Mouse (Mus musculus) kidney, embryonic 16.5 days (tissue): Measurements from ENCODE around the gene Atf7ip2. TPM values are rescaled to one million over a fixed set of nuclear protein-coding genes. Genes with fewer than 3 reads are reported as not detected.
A peak's percentile ranks its signal among the peaks of the same experiment; 100 is the strongest.
"Not testable (repeated sequence)": the region's sequence is repeated elsewhere in the genome, so short reads cannot be mapped to it uniquely, and the experiment has no call there.

Experiments used
- ATAC-seq: fragments of 200-750 bp; cut with Nextera tagmentation; 2 replicates; pipeline ENCODE4 v1.8.0; 2017; ENCODE audit warnings: moderate TSS enrichment; ENCODE audit not compliant: low FRiP score, low TSS enrichment
- H3K27ac ChIP-seq: fragments of 300-500 bp; sonication (generic); 2 replicates; pipeline ENCODE4 v1.5.1; 2014; ENCODE audit warnings: low read length
- H3K27me3 ChIP-seq: fragments of 300-500 bp; sonication (generic); 2 replicates; pipeline ENCODE4 v1.6.1; 2014; ENCODE audit warnings: low read length, control low read depth, mixed read lengths; ENCODE audit not compliant: insufficient read depth
- H3K36me3 ChIP-seq: fragments of 300-500 bp; sonication (generic); 2 replicates; pipeline ENCODE4 v1.6.1; 2014; ENCODE audit warnings: low read length, control low read depth, mixed read lengths; ENCODE audit not compliant: insufficient read depth
- H3K4me1 ChIP-seq: fragments of 300-500 bp; sonication (generic); 2 replicates; pipeline ENCODE4 v1.6.1; 2014; ENCODE audit warnings: low read length, control low read depth, mixed read lengths; ENCODE audit not compliant: insufficient read depth
- H3K4me2 ChIP-seq: fragments of 300-500 bp; sonication (generic); replicated peaks from 2 replicates; pipeline ENCODE4 v1.6.1; 2014; ENCODE audit warnings: low read depth, low read length
- H3K4me3 ChIP-seq: fragments of 300-500 bp; sonication (generic); 2 replicates; pipeline ENCODE4 v1.5.1; 2014; ENCODE audit warnings: mild to moderate bottlenecking, low read length
- H3K9ac ChIP-seq: fragments of 300-500 bp; sonication (generic); replicated peaks from 2 replicates; pipeline ENCODE4 v1.6.1; 2014; ENCODE audit warnings: low read length
- H3K9me3 ChIP-seq: fragments of 300-500 bp; sonication (generic); 2 replicates; pipeline ENCODE4 v1.6.1; 2016; ENCODE audit warnings: low read length, control low read depth
- WGBS: fragments of 180-500 bp; shearing (Covaris S2); extraction: QIAGEN DNeasy Blood & Tissue Kit; methylation state at CpG from one replicate; pipeline ENCODE4 v1.1.7; 2014; 5-methylcytosine and 5-hydroxymethylcytosine counted together
- polyA plus RNA-seq: library from polyadenylated mRNA; unstranded; fragments of >200 nt; fragmentation: Nextera tagmentation; extraction: Ambion mirVana; gene quantifications from 2 replicates; pipeline ENCODE4 v1.2.1, GENCODE M21; 2015

The Atf7ip2 gene
- 1.3 and 1.4 TPM in 2 replicates for polyA plus RNA-seq

DNA sequence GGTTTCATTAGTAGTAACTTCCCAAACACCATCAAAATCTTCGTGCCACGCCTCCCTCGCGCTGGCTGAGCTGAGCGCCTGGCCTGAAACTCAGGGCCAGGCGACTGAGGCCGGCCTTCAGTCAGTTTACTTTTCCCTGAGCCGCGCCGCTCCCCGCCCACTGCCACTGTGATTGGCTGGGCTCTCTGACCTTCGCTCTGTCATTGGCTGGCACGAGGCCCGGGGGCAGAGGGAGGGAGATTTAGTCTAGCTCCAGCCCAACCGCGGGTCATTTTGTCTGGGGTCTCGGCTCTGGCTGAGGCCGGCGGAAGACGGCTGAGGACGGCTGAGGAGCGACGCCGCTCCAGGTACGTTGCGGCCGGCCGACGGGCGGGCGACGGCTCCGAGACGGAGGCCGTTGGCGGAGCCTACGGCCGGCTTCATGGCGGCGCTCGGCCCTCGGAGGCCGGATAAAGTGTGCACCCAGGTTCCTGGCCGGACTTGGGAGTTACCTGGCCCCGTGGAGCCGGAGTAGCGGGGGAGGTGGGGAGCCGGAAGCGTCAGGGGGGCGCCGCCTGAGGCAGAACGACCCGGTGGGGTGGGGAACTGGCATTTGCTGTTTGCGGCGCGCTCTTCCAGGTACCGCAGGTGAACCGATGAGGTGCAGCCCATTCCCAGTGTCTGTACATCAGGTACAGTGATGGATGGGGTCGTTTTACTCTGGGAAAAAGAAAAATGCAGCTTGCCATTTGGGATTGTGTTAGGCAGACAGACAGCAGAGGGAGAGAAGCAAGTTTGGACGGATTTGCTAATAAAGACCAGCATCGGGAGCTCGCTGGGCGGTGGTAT is at the start of gene Atf7ip2:
Atf7ip2 (plus strand) TSS at position 34 of the 828 bp plus-strand sequence.
- H3K4me2 ChIP-seq = peak within 1 kb of the TSS; percentile 96
- H3K4me1 ChIP-seq = peaks cover 11% of the 10 kb centered on the region
- H3K36me3 ChIP-seq = no peaks in the 10 kb centered on the region
- H3K27ac ChIP-seq = no peak within 1 kb of the TSS
- H3K9ac ChIP-seq = peak within 1 kb of the TSS; percentile 71
- H3K27me3 ChIP-seq = no peaks in the 10 kb centered on the region
- H3K4me3 ChIP-seq = peak within 1 kb of the TSS; percentile 61
- ATAC-seq = peak; percentile 100
- under 1% methylated on average over 61 of the region's 63 CpGs for WGBS
- peaks cover 6% of the 10 kb centered on the region for H3K9me3 ChIP-seq

DNA sequence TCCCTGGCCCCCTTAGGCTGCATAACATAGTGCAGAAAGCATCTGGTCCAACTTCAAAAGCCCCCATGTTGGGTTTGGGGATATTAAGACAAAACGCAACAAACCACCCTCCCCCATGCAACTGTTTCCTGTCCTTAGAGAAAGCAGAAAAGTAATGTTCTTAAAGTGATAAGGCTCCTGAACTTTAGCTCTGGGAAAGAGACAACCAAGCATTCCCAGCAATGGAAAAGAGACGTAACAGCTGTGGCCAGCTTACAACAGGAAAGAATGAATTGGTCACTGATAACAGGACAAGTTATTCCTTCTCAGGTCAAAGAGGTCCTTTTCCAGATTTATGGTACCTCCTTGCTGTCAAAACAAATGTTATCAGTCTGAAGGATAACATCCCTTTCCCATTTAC is 49.3 kb upstream of the Atf7ip2 start:
- Histone ChIP-seq H3K9ac (no peak overlapping the region), H3K4me3 (no peak overlapping the region)
- no peak for ATAC-seq

DNA sequence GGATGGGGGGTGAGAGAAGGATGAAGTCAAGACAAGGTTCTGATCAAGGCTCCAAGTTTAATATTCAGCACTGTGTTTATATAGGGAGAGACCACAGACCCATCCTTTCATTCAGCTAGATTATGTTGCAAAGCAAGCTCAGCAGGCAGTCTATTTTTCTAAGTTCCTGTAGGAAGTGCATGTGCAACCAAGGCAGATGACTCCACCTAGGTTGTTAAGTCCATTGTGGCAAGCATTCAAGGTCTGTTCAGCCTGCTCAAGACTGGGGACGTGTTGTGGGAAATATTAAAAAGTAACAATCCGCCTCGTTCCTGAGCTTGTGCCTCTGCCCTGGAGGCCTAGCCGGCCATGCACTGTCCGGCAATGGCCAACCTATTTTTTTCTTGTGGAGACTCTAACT is 45.1 kb upstream of the Atf7ip2 start:
- Histone ChIP-seq H3K27me3 (no peaks in the 10 kb centered on the region), H3K36me3 (no peaks in the 10 kb centered on the region), H3K4me3 (no peak overlapping the region), H3K27ac (no peak overlapping the region), H3K9me3 (no peaks in the 10 kb centered on the region), H3K4me2 (no peak overlapping the region), H3K4me1 (no peaks in the 10 kb centered on the region), H3K9ac (no peak overlapping the region)
- no peak for ATAC-seq
- 91% methylated on average over 5 of the region's 5 CpGs for WGBS

More for the DNA sequence above, 49.3 kb upstream of the Atf7ip2 start:
- no peaks in the 10 kb centered on the region for H3K4me1 ChIP-seq
- 47% methylated on average over 2 of the region's 2 CpGs for WGBS
- H3K27ac ChIP-seq = no peak overlapping the region
- H3K27me3 ChIP-seq = no peaks in the 10 kb centered on the region
- H3K9me3 ChIP-seq = no peaks in the 10 kb centered on the region
- no peak overlapping the region for H3K4me2 ChIP-seq
- H3K36me3 ChIP-seq = no peaks in the 10 kb centered on the region

DNA sequence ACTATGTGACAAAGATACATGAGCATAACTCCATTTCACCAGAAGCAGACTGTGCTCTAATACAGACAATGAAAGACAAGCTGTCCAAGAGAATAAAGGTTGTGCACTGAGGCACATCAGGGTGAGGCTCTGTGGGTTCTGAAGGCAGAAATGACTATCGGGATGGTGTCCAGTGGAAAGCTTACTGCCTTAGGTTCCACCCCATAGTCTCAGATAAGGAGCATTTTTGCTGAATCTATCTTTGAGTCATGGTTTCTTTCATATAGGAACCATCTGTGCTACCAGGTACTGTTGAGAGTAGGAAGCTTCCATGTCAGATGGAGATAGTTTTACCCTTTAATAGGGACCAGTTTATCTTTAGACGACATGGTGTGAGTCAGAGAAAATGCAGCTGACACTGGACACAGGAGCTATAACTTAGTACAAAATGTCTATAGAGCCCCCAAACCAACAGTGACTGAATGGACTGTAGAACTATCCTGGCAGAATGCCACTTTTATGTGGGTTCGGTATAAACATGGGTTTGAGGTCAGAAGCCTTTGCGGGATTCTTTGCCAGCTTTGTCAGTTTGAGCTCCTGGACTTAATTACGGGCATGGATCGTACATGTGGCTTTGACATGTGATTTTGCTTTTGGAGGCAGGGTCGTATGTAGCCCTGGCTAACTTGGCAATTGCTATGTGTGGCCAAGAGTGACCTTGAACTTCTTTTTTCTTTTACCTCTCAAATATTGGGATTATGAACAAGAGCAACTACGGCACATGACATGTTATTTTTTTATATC is 23.2 kb upstream of the Atf7ip2 start:
- no peaks in the 10 kb centered on the region for H3K36me3 ChIP-seq
- H3K4me3 ChIP-seq = no peak overlapping the region
- WGBS = 85% methylated on average over 8 of the region's 8 CpGs
- H3K9me3 ChIP-seq = no peaks in the 10 kb centered on the region
- H3K4me1 ChIP-seq = no peaks in the 10 kb centered on the region
- ATAC-seq = no peak
- no peaks in the 10 kb centered on the region for H3K27me3 ChIP-seq
- H3K4me2 ChIP-seq = no peak overlapping the region
- H3K9ac ChIP-seq = no peak overlapping the region
- H3K27ac ChIP-seq = no peak overlapping the region

DNA sequence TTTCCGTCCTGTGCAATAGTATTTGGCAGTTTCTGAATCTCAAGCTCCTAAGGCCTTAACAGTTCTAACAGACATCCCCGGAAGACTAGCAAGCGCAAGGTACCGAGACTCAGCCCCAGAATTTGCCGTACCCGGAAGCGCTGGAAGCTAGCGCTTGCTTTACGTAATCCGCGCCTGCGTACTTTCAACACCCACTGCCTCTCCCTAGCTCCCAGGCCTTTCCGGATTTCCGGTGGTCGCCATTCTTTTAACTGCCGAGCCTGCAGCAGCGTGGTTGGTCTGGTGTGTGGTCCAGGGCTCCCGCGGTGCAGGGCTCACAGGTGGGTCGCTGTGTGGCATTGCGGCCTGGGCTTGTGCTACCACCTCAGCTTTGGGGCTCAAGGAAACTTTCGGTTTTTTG is 22.5 kb upstream of the Atf7ip2 start, which contains the start of gene Rpl39l:
Rpl39l (plus strand) TSS at position 222 of the 400 bp plus-strand sequence.
- Histone ChIP-seq H3K9me3 (no peaks in the 10 kb centered on the region), H3K27ac (no peak within 1 kb of the TSS), H3K9ac (no peak within 1 kb of the TSS), H3K4me3 (no peak within 1 kb of the TSS), H3K27me3 (no peaks in the 10 kb centered on the region), H3K4me1 (no peaks in the 10 kb centered on the region), H3K36me3 (no peaks in the 10 kb centered on the region), H3K4me2 (no peak within 1 kb of the TSS)
- WGBS = 91% methylated on average over 22 of the region's 22 CpGs
- ATAC-seq = no peak

DNA sequence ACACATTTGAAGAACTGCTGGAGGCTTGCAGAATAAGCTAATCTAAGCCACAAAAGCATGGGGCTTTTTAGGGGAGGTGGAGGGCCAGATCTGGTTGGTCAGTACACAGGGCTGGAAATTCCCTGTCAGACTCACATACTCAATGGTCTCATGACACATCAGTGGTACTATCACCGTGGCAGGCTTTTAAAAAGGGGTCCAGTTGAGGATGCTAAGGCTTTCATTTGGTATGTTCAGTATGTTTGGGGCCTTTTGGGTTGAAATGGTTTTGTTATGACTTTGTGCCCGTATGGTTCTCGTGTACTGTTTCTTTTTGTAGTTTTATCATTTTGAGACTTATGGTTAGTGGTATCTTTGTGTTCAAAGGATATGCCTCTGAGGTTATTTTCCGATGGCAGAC is 21.2 kb upstream of the Atf7ip2 start:
- Histone ChIP-seq H3K36me3 (no peaks in the 10 kb centered on the region), H3K9me3 (no peaks in the 10 kb centered on the region), H3K4me2 (no peak overlapping the region), H3K27ac (no peak overlapping the region), H3K9ac (no peak overlapping the region), H3K4me3 (no peak overlapping the region), H3K4me1 (no peaks in the 10 kb centered on the region), H3K27me3 (no peaks in the 10 kb centered on the region)
- 92% methylated on average over 4 of the region's 4 CpGs for WGBS
- ATAC-seq = no peak

DNA sequence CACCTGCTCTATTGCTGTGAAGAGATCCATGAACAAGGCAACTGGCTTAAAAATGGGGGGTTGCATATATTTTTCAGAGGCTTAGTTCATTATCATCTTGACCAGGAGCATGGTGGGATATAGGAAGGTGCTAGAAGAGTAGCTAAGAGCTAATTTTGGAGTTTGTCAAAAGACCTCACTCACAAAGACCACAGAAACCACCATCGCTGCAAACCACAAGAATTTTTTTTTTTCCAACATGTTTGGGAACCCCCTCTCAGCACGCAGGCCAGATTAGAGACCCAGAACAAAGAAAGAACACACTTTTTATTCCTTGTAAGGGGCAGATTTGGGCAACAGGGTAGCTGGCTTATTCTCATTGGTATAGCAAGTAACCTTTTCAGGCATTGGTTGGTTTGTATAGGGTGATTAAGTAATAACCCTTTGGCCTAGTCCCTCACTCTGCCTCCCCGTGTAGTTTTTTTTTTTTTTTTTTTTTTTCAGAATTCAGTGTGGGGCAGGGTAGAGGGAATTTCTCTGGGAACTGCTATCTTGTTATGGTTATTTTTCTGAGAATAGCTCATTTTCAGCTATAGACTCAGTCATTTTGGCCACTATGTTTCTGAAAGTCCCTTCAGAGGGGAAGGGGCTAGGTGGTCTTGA is 20.2 kb upstream of the Atf7ip2 start:
- 88% methylated on average over 3 of the region's 3 CpGs for WGBS
- H3K27me3 ChIP-seq = no peaks in the 10 kb centered on the region

DNA sequence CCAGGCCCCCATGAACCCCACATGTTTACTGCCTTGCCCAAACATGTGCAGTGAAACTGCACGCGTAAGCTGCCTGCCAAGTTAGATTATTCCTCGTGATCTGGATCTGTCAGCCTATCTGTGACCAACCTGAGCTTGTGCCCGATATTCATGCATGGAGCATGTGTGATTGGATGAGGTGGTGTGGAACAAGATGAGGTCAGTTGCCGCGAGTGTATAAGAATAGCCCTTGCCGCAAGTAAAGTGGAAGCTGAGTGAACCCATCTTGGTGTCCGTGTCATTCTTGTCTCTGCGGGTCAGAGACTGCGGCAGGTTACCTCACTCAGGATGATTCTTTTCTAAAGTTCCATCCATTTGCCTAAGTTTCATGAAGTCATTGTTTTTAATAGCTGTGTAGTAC is 5.1 kb upstream of the Atf7ip2 start:
- WGBS = 95% methylated on average over 10 of the region's 10 CpGs
- not testable (repeated sequence) for H3K27ac ChIP-seq, H3K4me2 ChIP-seq, H3K9ac ChIP-seq, H3K27me3 ChIP-seq, H3K4me3 ChIP-seq, H3K4me1 ChIP-seq, ATAC-seq, H3K36me3 ChIP-seq
- peaks cover 42% of the 10 kb centered on the region for H3K9me3 ChIP-seq

More for the DNA sequence above, 20.2 kb upstream of the Atf7ip2 start:
- peaks cover 4% of the 10 kb centered on the region for H3K9me3 ChIP-seq
- no peaks in the 10 kb centered on the region for H3K36me3 ChIP-seq
- H3K9ac ChIP-seq = no peak overlapping the region
- H3K4me2 ChIP-seq = no peak overlapping the region
- no peak overlapping the region for H3K27ac ChIP-seq
- no peak for ATAC-seq
- H3K4me3 ChIP-seq = no peak overlapping the region
- no peaks in the 10 kb centered on the region for H3K4me1 ChIP-seq

DNA sequence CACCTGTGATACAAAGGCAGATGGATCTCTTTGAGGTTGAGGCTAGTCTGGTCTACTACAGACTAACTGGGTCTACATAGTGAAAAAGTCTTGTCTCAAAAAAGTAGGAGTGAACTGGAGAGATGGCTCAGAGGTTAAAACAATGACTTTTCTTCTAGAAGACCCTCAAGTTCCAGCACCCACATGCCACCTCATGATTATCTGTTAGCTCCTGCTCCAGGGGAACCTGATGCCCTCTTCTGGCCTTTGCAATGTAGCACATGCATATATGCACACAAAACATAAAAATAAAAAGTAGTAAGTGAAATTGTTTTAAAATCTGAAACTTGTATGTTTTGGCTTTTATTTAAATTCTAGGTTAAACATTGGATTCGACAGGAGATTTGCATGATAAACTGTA is 16.3 kb downstream of the Atf7ip2 start:
- WGBS = 97% methylated on average over 1 of the region's 1 CpGs
- Histone ChIP-seq H3K9ac (no peak overlapping the region), H3K36me3 (no peaks in the 10 kb centered on the region), H3K9me3 (0 out of 2 replicates have a peak, but pooled peaks cover 2% of the 10 kb centered on the region), H3K27me3 (no peaks in the 10 kb centered on the region), H3K4me3 (no peak overlapping the region), H3K4me2 (no peak overlapping the region), H3K4me1 (no peaks in the 10 kb centered on the region), H3K27ac (no peak overlapping the region)
- no peak for ATAC-seq
